Mouse (Mus musculus) mouse trophoblast stem cell (cell line): Measurements from ENCODE around the gene Cux2.

Experiments used
- in situ Hi-C, 2 experiments: fragments of 300-500 bp; cut with MseI, MboI; formaldehyde crosslinking; loops; 2 replicates in 1 of 2; 3 replicates in 1 of 2; pipeline ENCODE4 v1.15.1; 2025

The Cux2 gene

DNA sequence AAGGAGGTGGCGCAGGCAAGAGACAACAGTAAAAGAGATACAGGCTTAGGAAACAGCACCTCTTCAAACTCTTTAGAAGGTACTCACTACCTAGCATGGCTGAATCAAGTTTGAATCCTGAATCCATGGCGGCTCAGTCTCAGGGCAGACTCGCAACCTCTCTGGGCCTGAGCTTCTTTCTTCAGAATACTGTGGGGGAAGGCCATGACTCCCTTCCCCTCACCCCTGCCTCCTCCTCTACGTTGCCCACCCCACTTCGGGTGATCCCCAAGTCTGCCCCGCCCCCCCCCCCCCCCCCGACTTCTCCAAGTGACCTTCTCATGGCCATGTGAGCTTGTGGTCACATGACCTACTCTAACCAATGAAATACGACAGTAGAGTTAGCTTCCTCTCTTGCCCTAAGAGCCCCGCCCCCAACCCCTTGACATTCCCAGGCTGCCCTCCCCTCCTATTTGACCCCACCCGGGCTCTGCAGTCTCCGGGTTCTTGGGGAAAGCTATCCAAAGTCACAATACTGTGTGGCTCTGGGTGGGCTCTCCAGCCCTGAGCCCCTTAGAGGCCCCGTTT, 10.9 kb upstream of the Cux2 start:
- in situ Hi-C loops: no loop called here

DNA sequence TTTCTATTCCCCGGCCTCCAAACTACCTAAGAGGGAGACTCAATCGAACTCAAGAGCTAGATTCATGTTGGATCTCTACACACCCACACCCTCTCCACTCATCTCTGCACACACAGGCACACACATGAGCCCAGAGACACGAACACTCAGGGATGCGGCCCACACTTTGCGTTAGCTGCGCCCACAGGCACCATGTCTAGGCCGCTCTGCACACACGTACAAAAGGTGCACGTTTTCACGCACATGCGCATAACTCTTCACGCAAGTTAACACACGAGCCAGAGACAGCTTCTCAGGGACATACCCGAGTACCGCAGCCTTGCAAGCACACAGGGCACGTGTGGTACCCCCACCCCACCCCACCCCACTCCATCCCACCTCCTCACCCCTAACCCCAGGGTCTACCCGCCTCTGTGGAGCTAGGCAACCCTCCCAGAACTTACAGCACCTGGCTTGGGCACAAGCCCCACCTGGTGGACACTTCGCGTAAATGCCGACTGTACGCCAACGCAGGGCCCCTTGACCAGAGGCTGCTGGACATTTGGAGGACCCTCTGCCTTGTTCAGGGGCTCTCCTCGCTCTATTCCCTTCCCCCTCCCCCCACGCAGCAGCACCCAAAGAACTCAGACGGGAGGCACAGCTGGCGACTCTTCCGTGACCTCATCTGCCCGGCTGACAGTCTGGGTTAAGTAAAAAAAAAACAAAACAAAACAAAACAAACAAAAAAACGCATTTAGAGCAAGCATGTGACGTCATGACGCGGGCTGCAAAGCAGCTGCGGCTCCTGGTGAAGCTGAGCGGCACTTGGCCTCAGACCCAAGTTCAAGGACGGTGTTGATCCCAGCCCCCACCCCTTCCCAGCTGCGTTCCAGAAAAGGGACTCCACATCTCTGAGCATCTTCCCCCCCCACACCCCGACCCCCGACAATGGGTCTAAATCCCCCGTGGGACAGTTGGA, 9.4 kb upstream of the Cux2 start:
- in situ Hi-C loops: loop anchor here (5.0 to 10.0 kb wide), 2 partner anchors 115 to 187 kb away; no protein-coding TSS in a partner anchor

- in situ Hi-C loops: loop anchor here (5.0 to 10.0 kb wide), 2 partner anchors 113 to 185 kb away; no protein-coding TSS in a partner anchor
Measured at GRCm38 (mm10) chr5:122057622-122058021, 7.7 kb upstream of the Cux2 start.

- in situ Hi-C loops: loop anchor here (5.0 to 10.0 kb wide), 2 partner anchors 112 to 184 kb away; no protein-coding TSS in a partner anchor
Measured at GRCm38 (mm10) chr5:122056557-122056956, 6.7 kb upstream of the Cux2 start.

GRCm38 (mm10) chr5:122054130-122054843, 4.4 kb upstream of the Cux2 start:
- in situ Hi-C loops: loop anchor here (10.0 kb wide), 1 partner anchor 109 kb away; no protein-coding TSS in a partner anchor

DNA sequence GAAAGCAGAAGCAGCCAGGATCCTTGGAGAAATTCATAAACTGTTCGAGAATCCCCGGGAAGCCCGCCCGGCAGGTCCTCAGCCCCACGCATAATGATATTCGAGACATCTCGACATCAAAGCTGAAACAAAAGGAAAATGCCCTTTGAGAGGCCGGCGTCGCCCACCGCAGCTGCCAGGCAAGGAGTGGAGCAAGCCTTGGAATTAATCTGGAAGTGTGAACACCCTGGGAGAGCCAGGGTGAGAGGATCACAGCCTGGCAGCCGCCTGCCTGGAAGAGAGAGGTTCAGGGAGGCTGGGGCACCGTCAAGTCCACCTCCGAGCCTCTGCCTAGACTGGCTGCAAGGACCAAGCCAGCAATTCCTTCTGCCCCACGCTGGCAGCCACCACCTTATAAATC, 3.7 kb upstream of the Cux2 start:
- in situ Hi-C loops: loop anchor here (10.0 kb wide), 1 partner anchor 109 kb away; no protein-coding TSS in a partner anchor

GRCm38 (mm10) chr5:122050832-122051105, 867 bp upstream of the Cux2 start:
- in situ Hi-C loops: loop anchor here (10.0 kb wide), 1 partner anchor 106 kb away; no protein-coding TSS in a partner anchor

DNA sequence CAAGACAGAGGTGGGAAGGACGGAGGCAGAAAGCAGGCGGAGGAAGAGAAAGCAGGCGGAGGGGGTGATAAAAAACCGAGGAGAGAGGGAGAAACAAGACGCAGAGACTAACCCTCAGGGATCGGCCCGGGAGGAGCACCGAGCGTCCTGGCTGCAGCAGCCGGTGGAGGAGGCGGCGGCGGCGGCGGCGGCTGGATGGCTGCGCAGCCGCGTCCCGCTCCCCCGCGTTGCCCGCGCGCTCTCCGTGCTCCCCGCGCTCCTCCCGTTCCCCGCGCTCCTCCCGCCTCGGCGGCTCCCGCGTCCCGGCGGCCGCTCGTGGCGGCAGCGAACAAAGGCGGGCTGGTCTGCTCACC, 262 bp downstream of the Cux2 start:
- in situ Hi-C loops: loop anchor here (10.0 kb wide), 1 partner anchor 105 kb away; no protein-coding TSS in a partner anchor

GRCm38 (mm10) chr5:122048686-122049663, 927 bp downstream of the Cux2 start:
- in situ Hi-C loops: no loop called here

- in situ Hi-C loops: no loop called here
Measured at GRCm38 (mm10) chr5:122048252-122048651, 1.6 kb downstream of the Cux2 start.

- in situ Hi-C loops: no loop called here
Measured at GRCm38 (mm10) chr5:122047791-122048190, 2.1 kb downstream of the Cux2 start.

DNA sequence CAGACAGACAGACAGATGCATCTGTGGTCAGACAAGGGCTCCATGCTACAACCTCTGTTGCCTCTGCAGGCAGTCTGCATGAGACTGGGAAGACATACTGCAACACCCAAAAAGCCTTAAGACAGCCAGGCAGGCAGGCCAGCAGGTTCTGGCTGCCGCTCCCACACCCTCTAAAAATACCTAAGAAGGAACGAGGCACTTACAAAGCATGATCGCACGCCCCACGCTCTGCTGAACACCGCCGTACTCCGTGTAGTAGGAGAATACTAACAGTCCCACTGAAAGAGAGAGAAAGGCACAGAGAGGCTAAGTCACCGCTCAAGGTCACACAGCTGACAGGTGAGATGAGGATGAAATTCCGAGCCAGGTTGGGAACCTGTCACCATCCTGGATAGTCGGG, 6.3 kb downstream of the Cux2 start:
- in situ Hi-C loops: no loop called here

- in situ Hi-C loops: no loop called here
Measured at GRCm38 (mm10) chr5:122035278-122035677, 14.6 kb downstream of the Cux2 start.

DNA sequence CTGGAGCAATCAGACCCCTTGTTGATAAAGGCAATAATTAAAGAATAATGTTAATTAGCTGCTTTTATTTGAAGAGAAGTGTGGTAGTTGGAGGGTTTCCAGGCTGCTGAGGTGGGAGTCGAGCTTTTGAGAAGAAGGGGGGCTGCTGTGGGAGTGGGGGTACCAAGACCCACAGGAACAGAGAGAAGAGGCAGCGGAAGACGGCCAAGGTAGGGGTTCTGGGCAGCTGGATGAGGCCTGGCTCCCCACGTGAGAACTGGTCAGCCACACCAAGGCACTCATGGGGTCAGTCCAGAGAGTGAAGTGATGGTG, 16.8 kb downstream of the Cux2 start:
- in situ Hi-C loops: no loop called here

DNA sequence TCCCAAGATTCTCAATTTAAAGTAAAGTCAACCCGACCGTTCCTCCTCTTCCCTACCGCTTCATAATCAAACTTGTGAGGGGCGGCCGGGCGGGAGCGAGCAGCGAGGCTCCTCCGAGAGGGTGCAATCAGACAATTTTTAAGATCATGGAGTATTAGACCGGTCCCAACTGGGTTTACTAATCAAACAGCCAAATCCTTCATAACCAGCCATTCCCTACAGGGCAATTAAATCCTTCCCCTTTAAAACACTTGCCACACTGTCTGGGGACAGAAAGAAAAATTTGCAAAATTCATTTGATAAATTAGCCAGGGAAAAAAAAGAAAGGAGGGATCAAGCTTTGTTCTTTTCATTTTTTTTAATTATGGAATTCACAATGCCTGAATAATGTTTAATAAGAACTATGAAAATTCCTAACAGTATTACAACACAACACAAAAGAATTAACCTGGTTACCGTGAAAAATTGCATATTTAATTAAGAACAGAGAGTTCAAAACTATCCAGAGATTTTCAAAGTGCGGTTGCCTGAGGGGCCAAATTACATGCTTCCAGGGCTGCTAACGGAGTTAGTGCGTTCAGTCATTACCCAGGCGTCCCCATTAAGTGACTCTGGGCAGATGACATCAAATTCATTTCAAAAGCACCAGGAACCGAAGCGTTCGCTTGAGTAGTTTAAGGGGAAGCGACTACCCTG, 17.3 kb downstream of the Cux2 start:
- in situ Hi-C loops: no loop called here

GRCm38 (mm10) chr5:122031146-122031545, 18.8 kb downstream of the Cux2 start:
- in situ Hi-C loops: no loop called here

GRCm38 (mm10) chr5:122030640-122031039, 19.3 kb downstream of the Cux2 start:
- in situ Hi-C loops: no loop called here

DNA sequence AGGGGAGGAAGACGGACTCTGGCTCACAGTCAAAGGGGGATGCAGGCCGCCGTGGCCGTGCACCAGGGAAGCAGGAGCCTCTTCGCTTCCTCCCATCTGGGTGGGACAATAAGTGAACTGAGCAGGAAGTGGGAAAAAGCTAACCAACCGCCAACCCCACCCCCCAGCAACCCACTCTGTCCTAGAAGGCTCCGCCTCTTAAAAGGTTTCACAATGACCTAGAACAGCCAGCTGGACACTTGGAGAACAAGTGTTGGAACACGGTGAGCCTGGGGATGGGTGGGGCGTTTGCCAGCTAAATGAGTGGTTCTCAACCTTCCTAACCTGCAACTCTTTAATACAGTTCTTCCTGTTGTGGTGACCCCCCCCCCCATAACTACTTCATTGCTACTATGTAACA, 23.1 kb downstream of the Cux2 start:
- in situ Hi-C loops: no loop called here

DNA sequence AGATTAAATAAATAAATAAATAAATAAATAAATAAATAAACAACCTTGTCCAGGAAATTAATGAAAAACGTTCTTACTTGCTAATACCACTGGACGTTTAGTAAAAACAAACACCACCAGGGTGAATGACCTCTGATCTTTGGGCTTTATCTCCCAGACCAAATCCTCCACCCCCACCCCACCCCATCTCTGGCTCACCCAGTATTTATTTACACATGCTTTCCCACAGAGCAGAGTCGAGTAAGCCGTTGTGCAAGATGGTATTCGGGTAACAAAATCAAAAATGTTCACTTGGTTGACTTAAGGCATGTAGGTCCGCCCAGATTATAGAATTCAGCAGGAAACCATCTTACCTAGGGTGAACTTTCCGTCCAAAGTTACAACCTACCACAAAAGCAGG, 23.6 kb downstream of the Cux2 start:
- in situ Hi-C loops: no loop called here

DNA sequence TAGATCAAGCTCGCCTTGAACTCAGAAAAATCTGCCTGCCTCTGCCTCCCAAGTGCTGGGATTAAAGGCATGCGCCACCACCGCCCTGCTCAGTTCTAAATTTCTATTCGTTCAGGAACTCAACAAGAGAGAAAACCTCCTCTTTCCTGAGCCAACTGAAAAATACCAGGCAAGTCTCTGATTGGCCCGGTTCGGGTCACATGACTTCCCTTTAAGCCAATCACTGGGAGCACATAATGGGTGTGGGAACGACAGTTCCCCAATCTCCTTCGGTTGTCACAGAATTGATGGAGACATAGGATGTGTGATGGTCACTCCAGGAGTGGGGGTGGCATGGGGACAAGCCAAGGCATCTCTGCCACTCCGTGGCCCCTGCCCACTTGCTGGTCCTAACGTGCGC, 24.8 kb downstream of the Cux2 start:
- in situ Hi-C loops: no loop called here

- in situ Hi-C loops: no loop called here
Measured at GRCm38 (mm10) chr5:122019288-122019687, 30.6 kb downstream of the Cux2 start.
